Mouse (Mus musculus) forebrain, embryonic 10.5 days (tissue): Measurements from ENCODE around the gene Ppp1r26. TPM values are rescaled to one million over a fixed set of nuclear protein-coding genes. Genes with fewer than 3 reads are reported as not detected.

Experiments
- DNase-seq: peaks from one replicate; pipeline ENCODE4 v3.0.0-alpha.2; 2017; ENCODE audit warnings: low spot score; ENCODE audit errors: extremely low spot score
- H3K27ac ChIP-seq: fragments of 300-500 bp; sonication (generic); 2 replicates; pipeline ENCODE4 v1.5.1; 2016; ENCODE audit warnings: mild to moderate bottlenecking
- H3K27me3 ChIP-seq: fragments of 300-500 bp; sonication (generic); 2 replicates; pipeline ENCODE4 v1.6.1; 2016; ENCODE audit warnings: mild to moderate bottlenecking; ENCODE audit not compliant: poor library complexity, severe bottlenecking
- H3K36me3 ChIP-seq: fragments of 300-500 bp; sonication (generic); replicated peaks from 2 replicates; pipeline ENCODE4 v1.6.1; 2016; ENCODE audit warnings: mild to moderate bottlenecking, moderate library complexity
- H3K4me1 ChIP-seq: fragments of 300-500 bp; sonication (generic); 2 replicates; pipeline ENCODE4 v1.6.1; 2016
- H3K4me3 ChIP-seq: fragments of 300-500 bp; sonication (generic); 2 replicates; pipeline ENCODE4 v1.5.1; 2016; ENCODE audit warnings: mild to moderate bottlenecking, moderate library complexity
- H3K9me3 ChIP-seq: fragments of 300-500 bp; sonication (generic); 2 replicates; pipeline ENCODE4 v1.6.1; 2016; ENCODE audit warnings: mild to moderate bottlenecking, moderate library complexity
- WGBS: fragments of 180-500 bp; shearing (Covaris S2); methylation state at CpG from one replicate; pipeline ENCODE4 v1.1.7; 2016; 5-methylcytosine and 5-hydroxymethylcytosine counted together
- polyA plus RNA-seq: library from polyadenylated mRNA; unstranded; fragments of >200 nt; fragmentation: Nextera tagmentation; extraction: Ambion mirVana; gene quantifications from 2 replicates; pipeline ENCODE4 v1.2.1, GENCODE M21; 2016

The Ppp1r26 gene
- polyA plus RNA-seq, 1 experiment from 2014 or later: 6.1 TPM

- Histone ChIP-seq H3K4me3 (no peak overlapping the region), H3K27me3 (no peaks in the 10 kb centered on the region), H3K27ac (no peak overlapping the region), H3K4me1 (peaks cover 5% of the 10 kb centered on the region; the same call in 1 of the 2 replicates), H3K36me3 (no peaks in the 10 kb centered on the region), H3K9me3 (no peaks in the 10 kb centered on the region)
- WGBS: 85% methylated on average over 20 of the region's 20 CpGs
- DNase-seq: no peak
These were observed 32.9 kb downstream of the Ppp1r26 start for GRCm38 (mm10) chr2:28479208-28480204.

DNA sequence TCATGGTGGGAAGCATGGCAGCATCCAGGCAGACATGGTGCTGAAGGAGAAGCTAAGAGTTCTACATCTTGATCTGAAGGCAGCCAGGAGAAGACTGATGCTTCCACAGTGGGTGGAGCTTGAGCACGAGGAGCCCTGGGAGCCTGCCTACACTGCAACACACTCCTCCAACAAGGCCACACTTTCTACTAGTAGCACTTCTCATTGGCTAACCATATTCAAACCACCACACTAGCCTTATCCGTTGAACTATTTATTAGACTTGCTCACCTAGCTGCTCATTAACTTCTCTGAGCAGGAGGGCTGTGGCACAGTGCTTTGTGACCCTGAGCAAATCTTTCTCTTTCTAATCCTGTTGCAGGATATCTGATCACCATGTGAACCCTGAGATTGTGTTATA, 37.3 kb downstream of the Ppp1r26 start:
- H3K27me3 ChIP-seq: no peaks in the 10 kb centered on the region
- WGBS: 79% methylated on average over 2 of the region's 2 CpGs
- no peak overlapping the region for H3K4me3 ChIP-seq
- H3K27ac ChIP-seq: no peak overlapping the region
- DNase-seq: no peak
- peaks cover 5% of the 10 kb centered on the region; the same call in 1 of the 2 replicates for H3K4me1 ChIP-seq
- H3K9me3 ChIP-seq: no peaks in the 10 kb centered on the region
- no peaks in the 10 kb centered on the region for H3K36me3 ChIP-seq

- 0 out of 2 replicates have a peak, but pooled peaks cover 3% of the 10 kb centered on the region for H3K9me3 ChIP-seq
- H3K27me3 ChIP-seq: no peaks in the 10 kb centered on the region
- H3K4me3 ChIP-seq: no peak overlapping the region
- H3K4me1 ChIP-seq: no peaks in the 10 kb centered on the region
- no peak overlapping the region for H3K27ac ChIP-seq
- no peaks in the 10 kb centered on the region for H3K36me3 ChIP-seq
- 89% methylated on average over 2 of the region's 2 CpGs for WGBS
- DNase-seq: no peak
These were observed 47.9 kb downstream of the Ppp1r26 start for GRCm38 (mm10) chr2:28494521-28494920.

GRCm38 (mm10) chr2:28495207-28495756, 48.7 kb downstream of the Ppp1r26 start:
- no peak overlapping the region for H3K4me3 ChIP-seq
- no peak overlapping the region for H3K27ac ChIP-seq
- 0 out of 2 replicates have a peak, but pooled peaks cover 3% of the 10 kb centered on the region for H3K9me3 ChIP-seq
- WGBS: 89% methylated on average over 14 of the region's 14 CpGs
- no peaks in the 10 kb centered on the region for H3K4me1 ChIP-seq
- H3K27me3 ChIP-seq: no peaks in the 10 kb centered on the region
- no peaks in the 10 kb centered on the region for H3K36me3 ChIP-seq
- DNase-seq: no peak

GRCm38 (mm10) chr2:28495801-28496595, 49.4 kb downstream of the Ppp1r26 start:
- WGBS: 91% methylated on average over 16 of the region's 16 CpGs
- Histone ChIP-seq H3K4me1 (no peaks in the 10 kb centered on the region), H3K36me3 (no peaks in the 10 kb centered on the region), H3K4me3 (no peak overlapping the region), H3K27ac (no peak overlapping the region), H3K9me3 (0 out of 2 replicates have a peak, but pooled peaks cover 3% of the 10 kb centered on the region), H3K27me3 (no peaks in the 10 kb centered on the region)
- DNase-seq: no peak

DNA sequence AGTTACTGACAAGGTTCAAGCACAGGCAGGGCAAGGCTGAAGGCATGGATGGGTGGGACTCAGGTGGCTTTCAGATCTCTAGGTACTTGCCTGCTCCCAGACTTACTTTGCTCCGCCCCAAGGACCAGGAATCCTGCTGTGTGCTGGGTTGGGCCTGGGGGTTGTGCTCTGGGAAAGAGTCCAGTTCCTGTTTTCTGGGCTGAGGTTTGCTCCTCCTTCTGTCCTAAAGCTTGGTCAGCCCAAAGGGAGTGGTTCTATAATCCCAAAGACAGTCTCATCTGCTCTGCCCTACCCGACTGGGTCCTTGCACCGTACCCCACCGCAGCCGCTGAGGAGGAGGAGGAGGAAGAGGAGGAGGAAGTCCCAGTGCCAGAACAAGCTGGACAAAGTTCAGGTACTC, 50.1 kb downstream of the Ppp1r26 start, which contains the start of gene Gbgt1:
Gene Gbgt1, plus strand, starts transcription at position 221 of the 400 bp plus-strand sequence.
- Histone ChIP-seq H3K4me1 (no peaks in the 10 kb centered on the region), H3K9me3 (0 out of 2 replicates have a peak, but pooled peaks cover 3% of the 10 kb centered on the region), H3K27ac (no peak within 1 kb of the TSS), H3K27me3 (no peaks in the 10 kb centered on the region), H3K4me3 (no peak within 1 kb of the TSS), H3K36me3 (no peaks in the 10 kb centered on the region)
- no peak for DNase-seq
- WGBS: 83% methylated on average over 5 of the region's 5 CpGs

GRCm38 (mm10) chr2:28497561-28497960, 51.0 kb downstream of the Ppp1r26 start:
- H3K4me3 ChIP-seq: no peak overlapping the region
- 0 out of 2 replicates have a peak, but pooled peaks cover 3% of the 10 kb centered on the region for H3K9me3 ChIP-seq
- 83% methylated on average over 5 of the region's 5 CpGs for WGBS
- DNase-seq: no peak
- no peak overlapping the region for H3K27ac ChIP-seq
- no peaks in the 10 kb centered on the region for H3K36me3 ChIP-seq
- H3K4me1 ChIP-seq: no peaks in the 10 kb centered on the region
- no peaks in the 10 kb centered on the region for H3K27me3 ChIP-seq

DNA sequence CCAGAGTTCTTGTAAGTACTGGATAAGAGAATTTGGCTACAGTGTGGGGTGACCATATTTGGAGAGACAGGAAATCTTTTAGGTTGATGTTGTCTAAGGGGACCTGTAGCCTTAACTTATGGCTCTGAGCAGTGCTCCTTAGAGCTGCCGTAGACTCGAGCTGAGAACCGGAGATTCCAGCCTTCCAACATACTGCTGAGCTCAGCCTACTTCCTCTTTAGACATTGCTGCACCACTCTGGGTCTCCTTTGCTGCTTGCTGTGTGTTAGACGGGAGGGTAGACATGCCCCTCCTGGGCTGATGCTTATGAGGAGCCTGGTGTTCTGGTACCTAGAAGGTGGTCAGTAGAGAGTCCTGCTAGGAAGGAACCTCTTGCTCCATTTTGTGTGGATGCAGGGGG, 51.8 kb downstream of the Ppp1r26 start:
- 88% methylated on average over 4 of the region's 4 CpGs for WGBS
- H3K4me3 ChIP-seq: no peak overlapping the region
- H3K27me3 ChIP-seq: no peaks in the 10 kb centered on the region
- H3K27ac ChIP-seq: no peak overlapping the region
- H3K4me1 ChIP-seq: no peaks in the 10 kb centered on the region
- no peaks in the 10 kb centered on the region for H3K36me3 ChIP-seq
- 0 out of 2 replicates have a peak, but pooled peaks cover 3% of the 10 kb centered on the region for H3K9me3 ChIP-seq
- DNase-seq: no peak

GRCm38 (mm10) chr2:28502987-28503386, 56.4 kb downstream of the Ppp1r26 start:
- DNase-seq: no peak
- no peak overlapping the region for H3K27ac ChIP-seq
- 89% methylated on average over 10 of the region's 10 CpGs for WGBS
- no peaks in the 10 kb centered on the region for H3K4me1 ChIP-seq
- H3K36me3 ChIP-seq: no peaks in the 10 kb centered on the region
- H3K27me3 ChIP-seq: no peaks in the 10 kb centered on the region
- H3K9me3 ChIP-seq: no peaks in the 10 kb centered on the region
- H3K4me3 ChIP-seq: no peak overlapping the region

DNA sequence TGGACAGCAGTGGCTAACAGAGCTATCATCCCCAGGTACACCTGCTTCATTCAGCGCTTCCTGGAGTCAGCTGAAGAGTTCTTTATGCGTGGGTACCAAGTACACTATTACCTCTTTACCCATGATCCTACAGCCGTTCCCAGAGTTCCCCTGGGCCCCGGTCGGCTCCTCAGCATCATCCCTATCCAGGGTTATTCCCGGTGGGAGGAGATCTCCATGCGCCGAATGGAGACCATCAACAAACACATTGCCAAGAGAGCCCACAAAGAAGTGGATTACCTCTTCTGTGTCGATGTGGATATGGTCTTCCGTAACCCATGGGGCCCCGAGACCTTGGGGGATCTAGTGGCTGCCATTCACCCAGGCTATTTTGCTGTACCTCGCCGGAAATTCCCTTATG, 58.1 kb downstream of the Ppp1r26 start:
- Histone ChIP-seq H3K4me3 (no peak overlapping the region), H3K27me3 (no peaks in the 10 kb centered on the region), H3K4me1 (no peaks in the 10 kb centered on the region), H3K9me3 (no peaks in the 10 kb centered on the region), H3K27ac (no peak overlapping the region), H3K36me3 (no peaks in the 10 kb centered on the region)
- 93% methylated on average over 13 of the region's 13 CpGs for WGBS
- DNase-seq: no peak
